Mouse (Mus musculus) erythroblast, embryonic 14.5 days (primary cell): ENCODE measurements around the gene Actr3.

Experiments
- GATA1 ChIP-seq: IDR thresholded peaks from 2 replicates; pipeline ENCODE4 v1.6.1; 2012; ENCODE audit warnings: low read length, inconsistent platforms, mixed read lengths
- TAL1 ChIP-seq: IDR thresholded peaks from 3 replicates; pipeline ENCODE4 v1.6.1; 2012; ENCODE audit warnings: low read length, inconsistent platforms, mixed read lengths

DNA sequence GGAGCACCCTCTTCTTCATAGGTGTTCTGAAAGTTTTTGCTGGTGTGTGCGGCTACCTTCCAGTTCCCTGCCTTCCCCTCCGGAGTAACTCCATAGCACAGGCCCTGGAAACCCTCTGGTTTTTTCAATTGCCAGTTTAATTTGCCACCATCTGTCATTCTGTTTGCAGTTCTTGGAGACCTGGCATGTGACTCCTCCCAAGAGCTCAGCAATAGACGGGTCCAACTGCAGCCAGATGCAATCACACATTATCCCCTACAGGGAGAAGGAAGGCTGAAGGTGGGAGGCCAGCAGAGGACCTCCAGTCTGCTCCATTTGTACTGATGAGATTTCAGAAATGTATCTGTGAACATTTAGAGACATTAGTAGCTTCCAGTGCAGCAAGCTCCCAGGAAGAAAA lies 56.6 kb downstream of the Actr3 start:
- TF ChIP-seq GATA1, result no peak
- TF ChIP-seq TAL1, result no peak
